Mouse (Mus musculus) layer of hippocampus, adult 9-10 months (tissue): ENCODE measurements around the gene Rftn1.

ENCODE experiments used
- DNase-seq: peaks from one replicate; pipeline ENCODE4 v3.0.0; 2022; ENCODE audit warnings: low spot score

The Rftn1 gene

GRCm38 (mm10) chr17:49981591-49981990 is 208.9 kb downstream of the Rftn1 start:
- no peak for DNase-seq

- DNase-seq, result no peak
Observed at GRCm38 (mm10) chr17:49979761-49980285, 210.7 kb downstream of the Rftn1 start.

- DNase-seq, result no peak
Observed at GRCm38 (mm10) chr17:49977424-49977790, 213.1 kb downstream of the Rftn1 start.

GRCm38 (mm10) chr17:49976678-49977423 is 213.6 kb downstream of the Rftn1 start:
- DNase-seq, result no peak

- no peak for DNase-seq
Observed at GRCm38 (mm10) chr17:49975481-49975880, 215.0 kb downstream of the Rftn1 start.

GRCm38 (mm10) chr17:49974996-49975395 is 215.5 kb downstream of the Rftn1 start:
- DNase-seq, result no peak

GRCm38 (mm10) chr17:49972164-49972563 is 218.3 kb downstream of the Rftn1 start:
- no peak for DNase-seq

GRCm38 (mm10) chr17:49971057-49971456 is 219.4 kb downstream of the Rftn1 start:
- DNase-seq, result no peak

- DNase-seq, result peak; percentile 77
Observed at GRCm38 (mm10) chr17:49968467-49969207, 221.8 kb downstream of the Rftn1 start.

- DNase-seq, result no peak
Observed at GRCm38 (mm10) chr17:49965846-49966762, 224.4 kb downstream of the Rftn1 start.

GRCm38 (mm10) chr17:49965035-49965434 is 225.4 kb downstream of the Rftn1 start:
- DNase-seq, result no peak

- no peak for DNase-seq
Observed at GRCm38 (mm10) chr17:49964471-49964870, 226.0 kb downstream of the Rftn1 start.

GRCm38 (mm10) chr17:49959021-49959420 is 231.5 kb downstream of the Rftn1 start:
- no peak for DNase-seq

GRCm38 (mm10) chr17:49951856-49952607 is 238.4 kb downstream of the Rftn1 start:
- DNase-seq, result no peak

- peak; percentile 90 for DNase-seq
Observed at GRCm38 (mm10) chr17:49951491-49951855, 239.0 kb downstream of the Rftn1 start.

GRCm38 (mm10) chr17:49942674-49943073 is 247.8 kb downstream of the Rftn1 start:
- DNase-seq, result no peak
